Mouse (Mus musculus): ENCODE measurements around the gene Lrriq3. TPM values are rescaled to one million over a fixed set of nuclear protein-coding genes. Genes with fewer than 3 reads are reported as not detected.

Gene Lrriq3
- total and polyA plus RNA-seq, 3 experiments, result 0.19 to 0.24 TPM; not detected in 1

DNA sequence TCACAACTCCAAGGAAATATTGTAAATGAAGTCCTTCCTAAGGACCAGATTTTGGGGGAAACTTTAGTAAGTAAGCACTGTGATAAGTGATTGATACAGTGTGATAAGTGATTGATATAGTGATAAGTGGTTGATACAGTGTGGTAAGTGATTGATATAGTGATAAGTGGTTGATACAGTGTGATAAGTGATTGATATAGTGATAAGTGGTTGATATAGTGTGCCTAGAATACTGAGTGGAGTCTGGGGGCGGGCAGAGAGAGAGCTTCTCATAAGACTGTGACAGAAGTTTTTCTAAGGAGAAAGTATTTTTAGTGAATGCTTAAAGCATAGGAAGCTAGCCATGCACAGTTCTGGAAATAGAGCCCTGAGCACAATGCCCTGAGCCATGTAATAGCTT is 51.1 kb downstream of the Lrriq3 start:
- Histone ChIP-seq H3K4me1 (ENCODE audit: control insufficient read depth in 1 of 2, insufficient read depth in 2 of 2, low read length in 2 of 2) (no peaks in the 10 kb centered on the region), H3K4me3 (ENCODE audit: control insufficient read depth in 1 of 2, insufficient read depth in 1 of 2, low read depth in 2 of 2, low read length in 2 of 2) (no peak overlapping the region), H3K9ac (ENCODE audit: control insufficient read depth, low read depth, low read length, poor library complexity, severe bottlenecking) (no peak overlapping the region), H3K36me3 (ENCODE audit: control insufficient read depth in 1 of 2, insufficient read depth in 2 of 2, low read length in 2 of 2) (no peaks in the 10 kb centered on the region), H3K9me3 (replicated peaks; ENCODE audit: insufficient read depth, low read length) (no peaks in the 10 kb centered on the region), H3K79me2 (ENCODE audit: control insufficient read depth, insufficient read depth, low read length, poor library complexity) (no peaks in the 10 kb centered on the region), H3K27ac (ENCODE audit: control insufficient read depth, low read depth, low read length) (no peak overlapping the region), H3K27me3 (ENCODE audit: control insufficient read depth in 1 of 2, insufficient read depth in 2 of 2, low read length in 2 of 2) (no peaks in the 10 kb centered on the region)
- TF ChIP-seq JUND (IDR thresholded peaks at IDR 0.05; ENCODE audit: low read depth, low read length), result no peak
- TF ChIP-seq E2F4 (IDR thresholded peaks at IDR 0.05; ENCODE audit: borderline replicate concordance, low read depth, low read length), result no peak
- TF ChIP-seq SIN3A (IDR thresholded peaks at IDR 0.05; ENCODE audit: low read length), result no peak
- no peak for TF ChIP-seq ETS1 (IDR thresholded peaks at IDR 0.05; ENCODE audit: low read depth, low read length)
- no peak for TF ChIP-seq HCFC1 (IDR thresholded peaks at IDR 0.05; ENCODE audit: low read depth, low read length)
- TF ChIP-seq MYC (IDR thresholded peaks at IDR 0.05; ENCODE audit: low read depth, low read length), result no peak
- no peak for TF ChIP-seq MAZ (IDR thresholded peaks at IDR 0.05; ENCODE audit: low read depth, low read length)
- TF ChIP-seq KAT2A (conservative IDR thresholded peaks at IDR 0.05; ENCODE audit: low read depth, low read length), result no peak
- TF ChIP-seq POLR2A (IDR thresholded peaks at IDR 0.05; ENCODE audit: control insufficient read depth in 1 of 2, insufficient read depth in 1 of 2, low read depth in 1 of 2, low read length in 2 of 2, poor library complexity in 1 of 2), result no peak
- no peak for TF ChIP-seq USF1 (IDR thresholded peaks at IDR 0.05; ENCODE audit: low read depth, low read length)
- TF ChIP-seq ZNF384 (IDR thresholded peaks at IDR 0.05; ENCODE audit: low read depth, low read length), result no peak
- DNase-seq (ENCODE audit: low read depth, low spot score), result no peak

DNA sequence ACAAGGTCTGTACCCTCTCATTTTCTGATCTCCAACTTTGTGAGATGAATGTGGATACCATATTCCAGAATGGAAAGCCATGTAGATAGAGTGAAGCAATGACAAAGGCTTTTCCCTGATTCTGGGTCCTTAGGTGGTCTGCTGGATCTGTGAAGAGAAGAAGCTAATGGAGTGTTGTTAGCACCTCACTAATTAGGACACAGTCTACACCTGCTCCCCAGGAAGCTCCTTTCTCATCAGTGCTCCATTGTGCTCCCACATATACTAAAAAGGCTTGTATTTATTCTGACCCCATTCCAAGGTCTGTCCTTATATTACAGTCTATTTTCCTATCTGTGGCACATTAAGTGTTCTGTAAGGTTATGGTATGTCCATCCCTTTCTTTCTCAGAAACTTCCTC is 68.6 kb downstream of the Lrriq3 start:
- Histone ChIP-seq H3K27me3 (ENCODE audit: control insufficient read depth in 1 of 2, insufficient read depth in 2 of 2, low read length in 2 of 2) (no peaks in the 10 kb centered on the region), H3K4me1 (ENCODE audit: control insufficient read depth in 1 of 2, insufficient read depth in 2 of 2, low read length in 2 of 2) (no peaks in the 10 kb centered on the region), H3K4me3 (ENCODE audit: control insufficient read depth in 1 of 2, insufficient read depth in 1 of 2, low read depth in 2 of 2, low read length in 2 of 2) (no peak overlapping the region), H3K36me3 (ENCODE audit: control insufficient read depth in 1 of 2, insufficient read depth in 2 of 2, low read length in 2 of 2) (no peaks in the 10 kb centered on the region), H3K9ac (ENCODE audit: control insufficient read depth, low read depth, low read length, poor library complexity, severe bottlenecking) (no peak overlapping the region), H3K27ac (ENCODE audit: control insufficient read depth, low read depth, low read length) (no peak overlapping the region), H3K9me3 (replicated peaks; ENCODE audit: insufficient read depth, low read length) (no peaks in the 10 kb centered on the region), H3K79me2 (ENCODE audit: control insufficient read depth, insufficient read depth, low read length, poor library complexity) (no peaks in the 10 kb centered on the region)
- DNase-seq (ENCODE audit: low read depth, low spot score), result no peak
- TF ChIP-seq POLR2AphosphoS5 (IDR thresholded peaks at IDR 0.05; ENCODE audit: borderline replicate concordance, low read depth, low read length) (no peak), CTCF (IDR thresholded peaks at IDR 0.05 in 2 of 3, conservative IDR thresholded peaks at IDR 0.05 in 1 of 3; ENCODE audit: control insufficient read depth in 1 of 3, insufficient read depth in 1 of 3, low read depth in 2 of 3, low read length in 3 of 3, poor library complexity in 1 of 3, severe bottlenecking in 1 of 3) (no peak), ZMIZ1 (IDR thresholded peaks at IDR 0.05; ENCODE audit: low read depth, low read length) (no peak), USF1 (IDR thresholded peaks at IDR 0.05; ENCODE audit: low read depth, low read length) (no peak), POLR2AphosphoS2 (IDR thresholded peaks at IDR 0.05; ENCODE audit: low read length) (no peak), TBP (IDR thresholded peaks at IDR 0.05; ENCODE audit: low read depth, low read length) (no peak), MAX (IDR thresholded peaks at IDR 0.05; ENCODE audit: low read length) (no peak), MAZ (IDR thresholded peaks at IDR 0.05; ENCODE audit: low read depth, low read length) (no peak), MXI1 (IDR thresholded peaks at IDR 0.05; ENCODE audit: low read depth, low read length) (no peak), E2F4 (IDR thresholded peaks at IDR 0.05; ENCODE audit: borderline replicate concordance, low read depth, low read length) (no peak), NRF1 (IDR thresholded peaks at IDR 0.05; ENCODE audit: insufficient read depth, low read depth, low read length, poor library complexity, severe bottlenecking) (no peak), SIN3A (IDR thresholded peaks at IDR 0.05; ENCODE audit: low read length) (no peak), MEF2A (IDR thresholded peaks at IDR 0.05; ENCODE audit: extremely low read depth, insufficient replicate concordance, low read depth, low read length, poor library complexity, severe bottlenecking) (no peak), CHD1 (IDR thresholded peaks at IDR 0.05; ENCODE audit: low read depth, low read length) (no peak), RAD21 (IDR thresholded peaks at IDR 0.05; ENCODE audit: low read depth, low read length) (no peak)
